In the genomic region with DNA sequence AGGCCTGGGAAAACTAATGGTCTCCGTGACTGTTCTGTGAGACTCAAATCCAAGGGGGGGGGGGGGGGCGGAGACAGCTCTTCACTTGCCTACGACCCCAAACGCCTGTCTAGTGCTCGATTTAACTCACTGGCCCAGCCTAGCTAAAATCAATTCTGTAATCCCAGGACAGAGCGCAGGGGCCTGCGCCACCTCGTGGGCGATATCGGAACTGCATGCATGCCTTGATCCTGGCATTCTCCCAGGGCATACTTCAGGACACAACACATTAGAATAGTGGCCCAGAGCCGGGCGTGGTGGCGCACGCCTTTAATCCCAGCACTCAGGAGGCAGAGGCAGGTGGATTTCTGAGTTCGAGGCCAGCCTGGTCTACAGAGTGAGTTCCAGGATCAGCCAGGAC, we compare ENCODE assay signal across 8 mouse cellular contexts. TPM values are rescaled to one million over a fixed set of nuclear protein-coding genes. Genes with fewer than 3 reads are reported as not detected.
DNase-seq lines count a peak whose midpoint lies in the region; ATAC-seq lines count a peak whose summit lies in the region.

No protein-coding gene starts in this region.

- H3K9me3 ChIP-seq in hindbrain, embryonic 15.5 days, result no peaks in the 10 kb centered on the region

- ATAC-seq in hindbrain, embryonic 15.5 days (ENCODE audit: low FRiP score, low read depth), result peak; percentile 43

- H3K9ac ChIP-seq in hindbrain, embryonic 15.5 days, result no peak overlapping the region

- 6% methylated on average over 15 of the region's 15 CpGs for WGBS in hindbrain, embryonic 15.5 days

- H3K4me2 ChIP-seq in hindbrain, embryonic 15.5 days, result no peak overlapping the region

- H3K4me3 ChIP-seq in hindbrain, embryonic 15.5 days, result no peak overlapping the region

- peaks cover 10% of the 10 kb centered on the region; the same call in 1 of the 2 replicates for H3K4me1 ChIP-seq in hindbrain, embryonic 15.5 days (replicated peaks)

- no peaks in the 10 kb centered on the region for H3K36me3 ChIP-seq in hindbrain, embryonic 15.5 days

- no peak overlapping the region for H3K27ac ChIP-seq in hindbrain, embryonic 15.5 days (replicated peaks)

- H3K27me3 ChIP-seq in hindbrain, embryonic 15.5 days, result no peaks in the 10 kb centered on the region

- peak; percentile 81 for DNase-seq in R1 (ENCODE audit: low read depth, low spot score)
- peak; percentile 93 to 94 for DNase-seq in cerebellum, postnatal 14 days
- DNase-seq in gastrocnemius, adult 18-20 months (ENCODE audit: low spot score), result peak; percentile 79
- peak; percentile 76 to 79 for DNase-seq in layer of hippocampus, postnatal 36 days
- DNase-seq in lung, postnatal 36 days, result peak; percentile 89
- DNase-seq in right cerebral cortex, adult 18-20 months, result peak; percentile 72
- DNase-seq in urinary bladder, postnatal 14 days (ENCODE audit: low spot score), result peak; percentile 84

RNA-seq across cellular contexts. Expression of a gene that starts 32.2 kb away (rescaled TPM):
- total RNA-seq in gastrocnemius, adult 18-20 months (2021), result not detected
- not detected in 2 replicates for polyA plus RNA-seq in hindbrain, embryonic 15.5 days (2015; fragmentation: Nextera tagmentation; extraction: Ambion mirVana)
- not detected for total RNA-seq in layer of hippocampus, postnatal 36 days (2021)
